Mouse (Mus musculus): ENCODE measurements around the gene Slc7a8.

GRCm38 (mm10) chr14:54786489-54786888 is 4.7 kb upstream of the Slc7a8 start:
- TF ChIP-seq CTCF (IDR thresholded peaks at IDR 0.05; ENCODE audit: low read depth, low read length) (no peak), GATA1 (IDR thresholded peaks at IDR 0.05; ENCODE audit: borderline replicate concordance, low read length) (no peak), POLR2AphosphoS5 (IDR thresholded peaks at IDR 0.05; ENCODE audit: insufficient replicate concordance, low read depth, low read length) (no peak), GATA2 (IDR thresholded peaks at IDR 0.05; ENCODE audit: borderline replicate concordance, low read depth, low read length) (no peak), TAL1 (conservative IDR thresholded peaks at IDR 0.05; ENCODE audit: low read depth, low read length) (no peak)

Data from G1E (cell line).